Mouse (Mus musculus) liver, embryonic 14.5 days (tissue): Measurements from ENCODE around the gene Snrnp35. TPM values are rescaled to one million over a fixed set of nuclear protein-coding genes. Genes with fewer than 3 reads are reported as not detected.

Source experiments
- ATAC-seq: fragments of 200-750 bp; cut with Nextera tagmentation; 2 replicates; pipeline ENCODE4 v1.8.0; 2017; ENCODE audit warnings: moderate number of reproducible peaks, mild to moderate bottlenecking, moderate library complexity; ENCODE audit not compliant: insufficient read depth
- DNase-seq, 3 experiments: peaks; one replicate each; pipeline ENCODE4 v3.0.0-alpha.2; 2012 to 2013; ENCODE audit warnings: low read depth in 3 of 3, low spot score in 3 of 3
- H3K27ac ChIP-seq: fragments of 300-500 bp; sonication (generic); 2 replicates; pipeline ENCODE4 v1.5.1; 2014; ENCODE audit warnings: moderate library complexity, mild to moderate bottlenecking, control low read depth, inconsistent platforms
- H3K27me3 ChIP-seq: fragments of 300-500 bp; sonication (generic); 2 replicates; pipeline ENCODE4 v1.6.1; 2014; ENCODE audit warnings: mild to moderate bottlenecking, low read length, moderate library complexity; ENCODE audit not compliant: control insufficient read depth, insufficient read depth
- H3K36me3 ChIP-seq: fragments of 300-500 bp; sonication (generic); replicated peaks from 2 replicates; pipeline ENCODE4 v1.6.1; 2014; ENCODE audit warnings: low read depth; ENCODE audit not compliant: control insufficient read depth, insufficient read depth
- H3K4me1 ChIP-seq, 2 experiments: fragments of 200-500 bp in 1 of 2; fragments of 300-500 bp in 1 of 2; sonication (generic) in 1 of 2; replicated peaks; 2 replicates each; pipeline ENCODE4 v1.6.1; 2012 to 2014; ENCODE audit warnings: antibody characterized with exemption in 1 of 2, inconsistent platforms in 1 of 2, low read length in 1 of 2; ENCODE audit not compliant: control insufficient read depth in 2 of 2, insufficient read depth in 2 of 2
- H3K4me2 ChIP-seq: fragments of 300-500 bp; sonication (generic); 2 replicates; pipeline ENCODE4 v1.6.1; 2014; ENCODE audit warnings: low read depth, mild to moderate bottlenecking, control low read depth, moderate library complexity
- H3K4me3 ChIP-seq, 2 experiments: fragments of 200-500 bp in 1 of 2; fragments of 300-500 bp in 1 of 2; sonication (generic) in 1 of 2; 2 replicates each; pipeline ENCODE4 v1.5.1; 2012 to 2014; ENCODE audit warnings: low read depth in 2 of 2, low read length in 2 of 2, mild to moderate bottlenecking in 2 of 2, control low read depth in 1 of 2, inconsistent platforms in 1 of 2, moderate library complexity in 1 of 2; ENCODE audit not compliant: insufficient read depth in 1 of 2
- H3K9ac ChIP-seq: fragments of 300-500 bp; sonication (generic); replicated peaks from 2 replicates; pipeline ENCODE4 v1.6.1; 2014; ENCODE audit warnings: mild to moderate bottlenecking, control low read depth, moderate library complexity
- H3K9me3 ChIP-seq: fragments of 300-500 bp; sonication (generic); 2 replicates; pipeline ENCODE4 v1.6.1; 2016; ENCODE audit warnings: low read length, mixed read lengths; ENCODE audit not compliant: control insufficient read depth
- CTCF ChIP-seq: IDR thresholded peaks from 2 replicates; pipeline ENCODE4 v1.5.1; 2016; ENCODE audit warnings: antibody characterized with exemption, low read depth, control low read depth
- EP300 ChIP-seq: IDR thresholded peaks from 2 replicates; pipeline ENCODE4 v1.6.1; 2016; ENCODE audit warnings: antibody characterized with exemption, low read depth
- WGBS: fragments of 180-500 bp; shearing (Covaris S2); extraction: QIAGEN DNeasy Blood & Tissue Kit; methylation state at CpG from one replicate; pipeline ENCODE4 v1.1.7; 2014; ENCODE audit not compliant: insufficient replicate concordance; 5-methylcytosine and 5-hydroxymethylcytosine counted together
- polyA plus RNA-seq, 2 experiments: library from polyadenylated mRNA; depleted of rRNA in 1 of 2; stranded (reverse) in 1 of 2; unstranded in 1 of 2; fragments of >200 nt; fragmentation: Nextera tagmentation in 1 of 2; extraction: Ambion mirVana in 1 of 2; gene quantifications; 2 replicates each; pipeline versions ENCODE4 v1.2.1 to v1.2.3; 2012 to 2014

The Snrnp35 gene
- polyA plus RNA-seq, 2 experiments: 5.8 to 7.4 TPM

DNA sequence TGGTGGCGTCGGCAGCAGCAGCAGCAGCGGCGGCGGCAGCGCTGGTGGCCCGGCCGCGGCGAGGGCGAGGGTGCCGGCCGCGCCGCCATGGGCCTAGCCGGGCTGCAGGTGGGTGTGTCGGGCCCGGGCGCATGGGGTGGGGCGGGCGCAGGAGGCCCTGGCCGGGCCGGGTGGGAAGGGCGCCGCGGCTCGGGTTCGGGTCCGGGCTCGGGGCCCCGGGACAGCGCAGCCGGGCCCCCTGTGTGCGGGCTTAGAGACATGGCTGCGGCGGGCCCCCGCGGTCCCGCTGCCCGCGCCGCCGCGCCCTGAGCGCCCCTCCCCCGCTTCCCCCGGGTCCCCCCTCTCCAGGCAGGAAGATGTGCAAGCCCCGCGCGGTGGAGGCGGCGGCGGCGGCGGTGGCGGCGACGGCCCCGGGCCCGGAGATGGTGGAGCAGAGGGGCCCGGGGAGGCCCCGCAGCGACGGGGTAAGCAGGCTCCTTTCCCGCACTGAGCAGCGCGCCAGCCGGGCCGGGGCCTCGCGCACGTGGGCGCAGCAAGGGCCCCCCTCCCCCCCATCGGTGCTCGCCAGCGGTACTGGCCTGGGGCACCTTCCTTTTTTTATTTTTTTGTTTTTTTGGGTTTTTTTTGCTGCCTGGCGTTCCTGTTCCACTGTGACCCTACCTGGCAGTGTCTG, 37.2 kb upstream of the Snrnp35 start:
- Histone ChIP-seq H3K4me3 (peak overlapping the region; percentile 79 to 86), H3K9me3 (no peaks in the 10 kb centered on the region), H3K9ac (peak overlapping the region; percentile 80), H3K4me2 (peak overlapping the region; percentile 70), H3K27me3 (no peaks in the 10 kb centered on the region), H3K36me3 (peaks cover 43% of the 10 kb centered on the region), H3K27ac (peak overlapping the region; percentile 86), H3K4me1 (peaks cover 50 to 63% of the 10 kb centered on the region in 2 experiments)
- peak; percentile 70 for ATAC-seq
- no peak for TF ChIP-seq EP300
- TF ChIP-seq CTCF: no peak
- under 1% methylated on average over 49 of the region's 77 CpGs for WGBS
- peak in 1 of 3 experiments; percentile 39 for DNase-seq

DNA sequence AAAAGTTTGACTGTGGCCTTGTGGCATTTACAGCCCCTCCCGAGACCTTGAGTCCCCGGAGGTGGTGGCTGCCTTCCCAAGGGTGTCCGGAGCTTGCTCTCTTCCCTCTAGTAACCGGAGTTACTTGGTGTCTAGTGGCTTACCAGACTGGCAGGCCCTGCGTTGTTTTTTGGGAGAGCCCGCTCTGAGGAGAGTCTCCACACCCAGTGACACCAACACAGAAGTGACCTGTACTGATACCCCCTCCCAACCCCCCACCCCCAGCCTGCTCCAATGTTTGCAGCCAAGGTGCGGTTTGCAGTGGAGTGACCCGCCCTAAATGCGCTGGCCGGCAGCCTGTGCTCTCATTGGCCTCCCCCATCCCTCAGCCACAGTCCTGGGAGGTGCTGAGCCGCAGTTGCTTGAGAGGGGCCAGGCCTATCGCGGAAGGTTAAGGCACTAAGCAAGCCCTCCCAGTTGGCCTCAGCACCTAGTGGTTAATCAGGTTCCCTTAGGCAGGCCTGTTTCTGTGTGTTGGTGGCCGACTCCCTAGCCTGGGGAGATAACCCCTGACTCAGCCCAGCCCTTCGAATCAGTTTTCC, 36.5 kb upstream of the Snrnp35 start:
- Histone ChIP-seq H3K4me2 (peak overlapping the region; percentile 70), H3K4me1 (peaks cover 56 to 68% of the 10 kb centered on the region in 2 experiments), H3K36me3 (peaks cover 50% of the 10 kb centered on the region), H3K9ac (peak overlapping the region; percentile 80), H3K9me3 (no peaks in the 10 kb centered on the region), H3K27me3 (no peaks in the 10 kb centered on the region), H3K4me3 (peak overlapping the region; percentile 79 to 86), H3K27ac (peak overlapping the region; percentile 86)
- TF ChIP-seq EP300 (no peak), CTCF (peak; percentile 70)
- peak; percentile 73 to 78 (median 74) for DNase-seq
- ATAC-seq: peak; percentile 70
- WGBS: under 1% methylated on average over 15 of the region's 15 CpGs

DNA sequence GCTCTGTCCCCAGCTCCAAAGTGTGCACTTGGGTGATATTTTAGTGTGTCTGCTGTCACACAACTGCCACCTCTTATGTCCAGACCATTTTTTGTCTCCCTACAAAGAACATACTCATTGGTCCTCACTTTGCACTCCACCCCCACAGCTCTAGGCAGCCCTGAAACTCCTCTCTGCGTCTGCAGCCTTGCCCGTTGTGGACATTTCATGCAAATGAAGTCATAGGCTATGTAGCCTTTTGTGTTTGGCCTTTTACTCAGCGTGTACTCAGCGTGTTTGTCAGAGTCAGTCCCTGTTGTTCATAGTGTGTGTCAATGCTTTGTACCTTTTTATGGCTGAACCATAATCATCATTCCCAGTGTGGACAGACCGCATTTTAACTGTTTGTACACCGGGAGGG, 33.4 kb upstream of the Snrnp35 start:
- H3K9ac ChIP-seq: no peak overlapping the region
- no peak overlapping the region for H3K4me3 ChIP-seq
- H3K9me3 ChIP-seq: no peaks in the 10 kb centered on the region
- no peak for ATAC-seq
- peaks cover 31 to 49% of the 10 kb centered on the region in 2 experiments for H3K4me1 ChIP-seq
- H3K27me3 ChIP-seq: no peaks in the 10 kb centered on the region
- peaks cover 77% of the 10 kb centered on the region for H3K36me3 ChIP-seq
- H3K4me2 ChIP-seq: no peak overlapping the region; the same call in 1 of the 2 replicates
- TF ChIP-seq CTCF (no peak), EP300 (no peak)
- no peak for DNase-seq
- no peak overlapping the region for H3K27ac ChIP-seq
- 79% methylated on average over 6 of the region's 6 CpGs for WGBS

DNA sequence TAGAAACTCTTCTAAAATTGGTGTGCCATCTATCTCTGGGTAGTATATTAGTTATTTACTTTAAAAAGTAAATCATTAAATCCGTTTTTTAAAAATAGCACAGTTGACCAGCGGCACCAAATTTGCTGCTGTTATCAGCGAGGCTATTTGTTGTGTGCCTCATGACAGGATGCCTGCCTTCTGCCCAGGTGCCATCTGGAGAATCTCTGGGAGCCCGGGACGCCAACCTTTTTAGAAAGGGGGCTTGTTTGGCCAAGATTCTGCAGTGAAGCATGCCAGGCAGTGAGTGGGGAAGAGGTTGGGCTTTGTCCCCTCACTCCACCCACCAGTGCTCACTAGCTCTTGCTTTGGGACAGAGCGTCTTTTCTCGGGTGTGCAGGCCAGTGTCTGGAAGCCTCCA, 32.9 kb upstream of the Snrnp35 start:
- H3K9ac ChIP-seq: no peak overlapping the region
- ATAC-seq: no peak

DNA sequence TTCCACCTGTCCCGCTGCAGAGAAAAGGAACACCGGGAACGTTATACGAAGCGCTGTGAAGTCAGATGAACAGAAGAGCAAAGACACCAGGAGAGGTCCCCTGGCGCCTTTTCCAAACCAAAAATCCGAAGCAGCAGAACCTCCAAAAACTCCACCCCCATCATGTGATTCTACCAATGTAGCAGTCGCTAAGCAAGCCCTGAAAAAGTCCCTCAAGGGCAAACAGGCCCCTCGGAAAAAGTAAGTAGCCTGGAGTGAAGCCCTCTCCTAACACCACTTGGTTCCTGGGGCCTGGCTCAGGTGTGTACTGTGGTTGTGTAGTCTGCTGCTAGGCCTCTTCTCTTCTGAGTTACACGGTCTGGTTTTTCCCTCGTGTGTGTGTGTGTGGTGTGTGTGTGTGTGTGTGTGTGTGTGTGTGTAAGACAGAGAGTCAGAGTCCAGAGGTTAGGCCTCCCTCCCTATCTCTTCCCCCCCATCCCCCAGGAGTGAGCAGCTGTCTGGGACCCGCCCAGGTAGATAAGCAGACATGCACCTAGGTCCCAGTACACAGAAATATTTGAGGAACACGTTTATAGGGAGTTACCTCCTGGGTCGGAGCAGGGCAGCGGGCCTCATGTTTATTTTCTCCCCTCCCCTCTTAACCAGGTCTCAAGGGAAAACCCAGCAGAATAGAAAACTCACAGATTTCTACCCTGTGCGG, 32.1 kb upstream of the Snrnp35 start:
- Histone ChIP-seq H3K36me3 (peaks cover 87% of the 10 kb centered on the region), H3K27me3 (no peaks in the 10 kb centered on the region), H3K27ac (peak overlapping the region; percentile 60), H3K9me3 (no peaks in the 10 kb centered on the region), H3K4me1 (peaks cover 28 to 45% of the 10 kb centered on the region in 2 experiments), H3K9ac (peak overlapping the region; percentile 38), H3K4me2 (peak overlapping the region; percentile 45), H3K4me3 (peak overlapping the region in 1 of 2 experiments; percentile 7; a peak in 1 of 4 replicates)
- WGBS: 63% methylated on average over 16 of the region's 16 CpGs
- DNase-seq: peak in 1 of 3 experiments; percentile 30
- ATAC-seq: peak; percentile 51
- TF ChIP-seq CTCF (no peak), EP300 (peak; percentile 70)

More for the DNA sequence above, 32.9 kb upstream of the Snrnp35 start:
- peak overlapping the region; percentile 7 for H3K4me2 ChIP-seq
- WGBS: 82% methylated on average over 7 of the region's 7 CpGs
- peaks cover 28 to 45% of the 10 kb centered on the region in 2 experiments for H3K4me1 ChIP-seq
- no peak overlapping the region for H3K4me3 ChIP-seq
- peaks cover 82% of the 10 kb centered on the region for H3K36me3 ChIP-seq
- no peaks in the 10 kb centered on the region for H3K9me3 ChIP-seq
- H3K27ac ChIP-seq: peak overlapping the region; percentile 60; the same call in 1 of the 2 replicates
- no peaks in the 10 kb centered on the region for H3K27me3 ChIP-seq
- DNase-seq: no peak
- TF ChIP-seq CTCF (no peak), EP300 (no peak)
